Mouse (Mus musculus) cerebellum, adult 2 months (tissue): ENCODE results near the gene Phkg1.

Experiments
- CTCF ChIP-seq: fragments of 200-500 bp; IDR thresholded peaks from 2 replicates; pipeline ENCODE4 v1.5.1; 2011; ENCODE audit warnings: low read depth, mild to moderate bottlenecking, control low read depth, low read length, moderate library complexity, borderline replicate concordance; ENCODE audit not compliant: insufficient read depth
- POLR2A ChIP-seq: fragments of 200-500 bp; IDR thresholded peaks from 2 replicates; pipeline ENCODE4 v1.6.1; 2011; ENCODE audit warnings: low read length, control low read depth, borderline replicate concordance; ENCODE audit not compliant: insufficient read depth

DNA sequence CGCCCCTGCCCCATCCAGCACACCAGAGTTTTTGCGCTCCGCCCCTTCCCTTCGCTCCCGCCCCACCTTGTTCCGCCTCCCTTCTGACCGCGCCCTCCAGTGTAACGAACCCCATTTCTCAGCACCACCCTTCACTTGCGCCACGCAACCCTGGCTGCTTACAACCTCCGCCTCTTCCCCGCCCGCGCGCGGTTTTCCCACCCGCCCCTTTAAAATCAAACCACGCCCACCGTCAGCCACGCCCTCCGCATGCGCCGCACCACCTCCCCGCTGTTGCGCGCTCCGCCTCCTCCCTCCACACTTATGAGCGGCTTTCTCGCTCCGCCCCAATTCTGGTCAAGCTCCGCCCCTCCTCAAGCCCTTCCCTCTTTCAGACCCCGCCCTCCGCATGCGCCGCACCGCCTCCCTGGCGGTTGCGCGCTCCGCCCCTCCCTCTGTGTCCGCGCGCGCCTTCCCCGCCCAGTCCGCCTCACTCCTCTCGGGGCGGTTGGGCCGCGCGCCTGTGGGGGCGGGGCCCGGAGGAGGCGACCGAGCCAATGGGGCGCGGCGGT is 43.2 kb upstream of the Phkg1 start, which contains the start of gene Vkorc1l1:
- TF ChIP-seq CTCF: no peak
- no peak for TF ChIP-seq POLR2A
